Mouse (Mus musculus): ENCODE measurements around the gene Rcc1. TPM values are rescaled to one million over a fixed set of nuclear protein-coding genes. Genes with fewer than 3 reads are reported as not detected.
"Not testable (repeated sequence)": the region's sequence is repeated elsewhere in the genome, so short reads cannot be mapped to it uniquely, and the experiment has no call there.

The Rcc1 gene
- total and polyA plus RNA-seq, 2 experiments from 2014 or later: 18.6 to 20.6 TPM

DNA sequence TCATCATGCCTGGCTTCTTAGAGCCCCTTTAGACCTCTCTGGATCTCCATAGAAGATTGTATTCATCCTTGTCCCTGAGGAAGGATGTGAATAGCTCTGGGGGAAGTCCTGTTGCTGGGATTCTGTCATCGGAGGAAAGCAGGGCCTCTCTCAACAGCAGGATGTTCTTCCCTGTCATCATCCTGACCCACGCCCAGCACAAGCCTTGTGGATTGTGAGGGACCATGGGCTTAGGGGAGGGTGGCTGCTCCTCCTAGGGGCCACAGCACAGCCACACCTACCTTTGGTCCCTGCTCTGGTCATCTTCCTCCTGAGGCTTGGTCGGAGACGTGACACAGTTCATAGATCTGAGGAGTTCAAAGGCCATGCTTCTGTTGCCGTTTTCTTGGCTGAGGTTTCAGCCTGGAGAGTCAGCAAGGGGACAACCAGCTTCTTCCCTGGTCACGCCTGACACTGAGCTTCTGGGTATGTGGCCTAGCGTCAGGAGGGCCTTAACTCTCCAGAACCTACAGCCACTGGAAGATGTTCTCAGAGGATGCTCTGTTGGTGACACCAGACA is 59.6 kb downstream of the Rcc1 start:
- Histone ChIP-seq H3K4me1 (ENCODE audit: control insufficient read depth, insufficient read depth) (no peaks in the 10 kb centered on the region), H3K27ac (ENCODE audit: low read depth) (0 out of 2 replicates have a peak overlapping the region, but pooled peaks have one; percentile 43), H3K27me3 (ENCODE audit: control insufficient read depth, insufficient read depth, low read length) (no peaks in the 10 kb centered on the region), H3K9me3 (replicated peaks; ENCODE audit: control insufficient read depth, low read length) (no peaks in the 10 kb centered on the region), H3K9ac (replicated peaks; ENCODE audit: low read depth, low read length) (no peak overlapping the region), H3K4me2 (ENCODE audit: low read depth, low read length) (no peak overlapping the region), H3K4me3 (ENCODE audit: low read depth, low read length) (no peak overlapping the region), H3K36me3 (replicated peaks; ENCODE audit: control insufficient read depth, insufficient read depth, low read length) (peaks cover 32% of the 10 kb centered on the region)
- TF ChIP-seq CTCF (IDR thresholded peaks at IDR 0.05; ENCODE audit: low read depth) (no peak), EP300 (IDR thresholded peaks at IDR 0.05; ENCODE audit: low read depth) (no peak)
- WGBS: 66% methylated on average over 7 of the region's 7 CpGs
- DNase-seq (ENCODE audit: low spot score): no peak
- ATAC-seq (ENCODE audit: insufficient read depth, low read depth): 0 out of 2 replicates have a peak, but pooled peaks have one; percentile 20

DNA sequence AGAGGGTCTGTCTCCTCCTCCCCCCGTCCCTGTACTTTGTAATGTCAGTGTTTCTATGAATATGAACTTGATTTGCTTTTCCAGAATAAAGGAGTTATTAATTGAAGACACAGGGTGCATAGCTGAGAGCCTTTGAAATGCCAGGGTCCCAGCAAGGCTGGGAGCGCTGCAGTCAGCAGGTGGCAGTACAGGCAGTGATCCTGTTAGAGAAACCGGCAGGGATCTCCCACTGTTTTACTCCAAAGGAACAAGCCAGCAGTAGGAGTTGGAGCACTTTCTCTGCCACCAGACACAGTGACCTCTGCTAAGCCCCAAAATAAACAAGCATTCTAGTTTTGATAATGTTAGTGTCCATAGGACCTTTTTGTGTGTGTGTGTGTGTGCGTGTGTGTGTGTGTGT is 60.4 kb downstream of the Rcc1 start:
- H3K4me1 ChIP-seq (ENCODE audit: control insufficient read depth, insufficient read depth): no peaks in the 10 kb centered on the region
- no peaks in the 10 kb centered on the region for H3K9me3 ChIP-seq (replicated peaks; ENCODE audit: control insufficient read depth, low read length)
- H3K36me3 ChIP-seq (replicated peaks; ENCODE audit: control insufficient read depth, insufficient read depth, low read length): peaks cover 32% of the 10 kb centered on the region
- H3K27ac ChIP-seq (ENCODE audit: low read depth): 0 out of 2 replicates have a peak overlapping the region, but pooled peaks have one; percentile 4
- H3K4me2 ChIP-seq (ENCODE audit: low read depth, low read length): no peak overlapping the region
- H3K9ac ChIP-seq (replicated peaks; ENCODE audit: low read depth, low read length): no peak overlapping the region
- TF ChIP-seq EP300 (IDR thresholded peaks at IDR 0.05; ENCODE audit: low read depth): no peak
- TF ChIP-seq CTCF (IDR thresholded peaks at IDR 0.05; ENCODE audit: low read depth): peak; percentile 72
- 43% methylated on average over 4 of the region's 4 CpGs for WGBS
- DNase-seq (ENCODE audit: low spot score): peak; percentile 61
- ATAC-seq (ENCODE audit: insufficient read depth, low read depth): peak; percentile 75
- H3K27me3 ChIP-seq (ENCODE audit: control insufficient read depth, insufficient read depth, low read length): no peaks in the 10 kb centered on the region
- no peak overlapping the region for H3K4me3 ChIP-seq (ENCODE audit: low read depth, low read length)

DNA sequence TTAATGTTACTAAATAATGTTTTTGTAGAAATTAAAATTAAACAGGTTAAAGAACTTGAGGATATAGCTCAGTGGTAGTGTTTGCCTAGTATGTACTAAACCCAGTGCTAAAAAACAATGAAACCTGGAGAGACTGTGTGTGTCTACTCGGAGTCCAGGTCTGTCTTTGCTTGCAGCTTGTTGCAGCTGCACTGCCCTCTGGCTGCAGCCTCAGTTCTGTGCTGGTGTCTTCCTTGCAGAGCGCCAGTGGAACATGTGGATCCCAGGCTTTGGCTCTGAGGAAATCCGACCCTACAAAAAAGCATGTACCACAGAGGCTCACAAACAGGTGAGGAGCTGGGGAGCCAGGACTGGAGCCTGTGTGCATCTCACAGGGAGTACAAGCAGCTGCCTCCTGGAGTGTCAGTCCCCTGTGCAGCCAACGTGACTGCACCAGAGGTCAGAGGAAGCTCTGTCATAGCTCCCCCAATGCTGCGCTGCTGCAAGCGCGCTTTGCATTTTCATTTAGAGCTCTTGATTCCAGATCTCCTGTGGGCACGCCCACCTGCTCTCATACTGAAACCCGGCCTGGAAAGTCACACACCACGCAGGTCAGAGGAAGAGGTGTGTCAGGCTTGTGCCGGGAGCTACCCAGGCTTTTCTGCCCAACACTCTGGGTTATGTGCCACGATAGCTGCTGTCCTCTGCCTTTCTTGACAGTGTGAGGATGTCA is 61.6 kb downstream of the Rcc1 start:
- WGBS: 83% methylated on average over 12 of the region's 12 CpGs
- no peak overlapping the region for H3K4me2 ChIP-seq (ENCODE audit: low read depth, low read length)
- no peak overlapping the region for H3K4me3 ChIP-seq (ENCODE audit: low read depth, low read length)
- H3K9me3 ChIP-seq (replicated peaks; ENCODE audit: control insufficient read depth, low read length): no peaks in the 10 kb centered on the region
- H3K4me1 ChIP-seq (ENCODE audit: control insufficient read depth, insufficient read depth): no peaks in the 10 kb centered on the region
- TF ChIP-seq CTCF (IDR thresholded peaks at IDR 0.05; ENCODE audit: low read depth) (peak; percentile 36), EP300 (IDR thresholded peaks at IDR 0.05; ENCODE audit: low read depth) (no peak)
- DNase-seq (ENCODE audit: low spot score): no peak
- H3K36me3 ChIP-seq (replicated peaks; ENCODE audit: control insufficient read depth, insufficient read depth, low read length): peaks cover 32% of the 10 kb centered on the region
- H3K27me3 ChIP-seq (ENCODE audit: control insufficient read depth, insufficient read depth, low read length): no peaks in the 10 kb centered on the region
- no peak for ATAC-seq (ENCODE audit: insufficient read depth, low read depth)
- H3K27ac ChIP-seq (ENCODE audit: low read depth): no peak overlapping the region
- no peak overlapping the region for H3K9ac ChIP-seq (replicated peaks; ENCODE audit: low read depth, low read length)

GRCm38 (mm10) chr4:132291056-132291455 is 62.3 kb downstream of the Rcc1 start:
- H3K4me1 ChIP-seq (ENCODE audit: control insufficient read depth, insufficient read depth): no peaks in the 10 kb centered on the region
- DNase-seq (ENCODE audit: low spot score) (no peak), ATAC-seq (ENCODE audit: insufficient read depth, low read depth) (no peak)
- H3K4me2 ChIP-seq (ENCODE audit: low read depth, low read length): no peak overlapping the region
- no peak overlapping the region for H3K4me3 ChIP-seq (ENCODE audit: low read depth, low read length)
- H3K27me3 ChIP-seq (ENCODE audit: control insufficient read depth, insufficient read depth, low read length): no peaks in the 10 kb centered on the region
- H3K9ac ChIP-seq (replicated peaks; ENCODE audit: low read depth, low read length): no peak overlapping the region
- TF ChIP-seq EP300 (IDR thresholded peaks at IDR 0.05; ENCODE audit: low read depth): no peak
- H3K27ac ChIP-seq (ENCODE audit: low read depth): no peak overlapping the region
- peaks cover 32% of the 10 kb centered on the region for H3K36me3 ChIP-seq (replicated peaks; ENCODE audit: control insufficient read depth, insufficient read depth, low read length)
- 96% methylated on average over 4 of the region's 4 CpGs for WGBS
- H3K9me3 ChIP-seq (replicated peaks; ENCODE audit: control insufficient read depth, low read length): no peaks in the 10 kb centered on the region

- not testable (repeated sequence) for H3K9me3 ChIP-seq (replicated peaks; ENCODE audit: control insufficient read depth, low read length); H3K4me2 ChIP-seq (ENCODE audit: low read depth, low read length); H3K27ac ChIP-seq (ENCODE audit: low read depth); ATAC-seq (ENCODE audit: insufficient read depth, low read depth); H3K4me1 ChIP-seq (ENCODE audit: control insufficient read depth, insufficient read depth); DNase-seq (ENCODE audit: low spot score); H3K9ac ChIP-seq (replicated peaks; ENCODE audit: low read depth, low read length); H3K4me3 ChIP-seq (ENCODE audit: low read depth, low read length); H3K27me3 ChIP-seq (ENCODE audit: control insufficient read depth, insufficient read depth, low read length)
- WGBS: 92% methylated on average over 1 of the region's 5 CpGs
- peaks cover 44% of the 10 kb centered on the region for H3K36me3 ChIP-seq (replicated peaks; ENCODE audit: control insufficient read depth, insufficient read depth, low read length)
These were observed 64.6 kb downstream of the Rcc1 start for GRCm38 (mm10) chr4:132288840-132289239.

Other genes starting within 250 kb of the Rcc1 start
- 0.93 and 1.1 TPM in 2 replicates for gene Oprd1, start 209.1 kb downstream of the Rcc1 start, total RNA-seq (2014; rRNA removed; ENCODE audit: low replicate concordance)
- 0.37 and 0.70 TPM in 2 replicates for gene Oprd1, start 209.1 kb downstream of the Rcc1 start, polyA plus RNA-seq (2015; fragmentation: Nextera tagmentation; extraction: Ambion mirVana)
- 28.7 and 43.3 TPM in 2 replicates for gene Ythdf2, start 141.3 kb downstream of the Rcc1 start, total RNA-seq (2014; rRNA removed; ENCODE audit: low replicate concordance)
- gene Ythdf2, start 141.3 kb downstream of the Rcc1 start, polyA plus RNA-seq (2015; fragmentation: Nextera tagmentation; extraction: Ambion mirVana): 48.1 and 52.4 TPM in 2 replicates
- 7.6 and 12.4 TPM in 2 replicates for gene Gmeb1, start 92.0 kb downstream of the Rcc1 start, total RNA-seq (2014; rRNA removed; ENCODE audit: low replicate concordance)
- 16.4 and 17.0 TPM in 2 replicates for gene Gmeb1, start 92.0 kb downstream of the Rcc1 start, polyA plus RNA-seq (2015; fragmentation: Nextera tagmentation; extraction: Ambion mirVana)
- gene Taf12, start 79.2 kb downstream of the Rcc1 start, total RNA-seq (2014; rRNA removed; ENCODE audit: low replicate concordance): 7.5 and 8.4 TPM in 2 replicates
- gene Taf12, start 79.2 kb downstream of the Rcc1 start, polyA plus RNA-seq (2015; fragmentation: Nextera tagmentation; extraction: Ambion mirVana): 30.5 and 34.2 TPM in 2 replicates
- gene Rab42, start 50.2 kb downstream of the Rcc1 start, total RNA-seq (2014; rRNA removed; ENCODE audit: low replicate concordance): 1.2 TPM in 1 of 2 replicates, not detected in the other
- 2.9 and 3.9 TPM in 2 replicates for gene Rab42, start 50.2 kb downstream of the Rcc1 start, polyA plus RNA-seq (2015; fragmentation: Nextera tagmentation; extraction: Ambion mirVana)
- 51.3 and 69.0 TPM in 2 replicates for gene Trnau1ap, start 24.1 kb downstream of the Rcc1 start, total RNA-seq (2014; rRNA removed; ENCODE audit: low replicate concordance)
- gene Trnau1ap, start 24.1 kb downstream of the Rcc1 start, polyA plus RNA-seq (2015; fragmentation: Nextera tagmentation; extraction: Ambion mirVana): 63.2 and 65.1 TPM in 2 replicates
- gene Phactr4, start 68.9 kb upstream of the Rcc1 start, total RNA-seq (2014; rRNA removed; ENCODE audit: low replicate concordance): 4.4 and 9.5 TPM in 2 replicates
- 9.3 and 10.0 TPM in 2 replicates for gene Phactr4, start 68.9 kb upstream of the Rcc1 start, polyA plus RNA-seq (2015; fragmentation: Nextera tagmentation; extraction: Ambion mirVana)
- 6.6 TPM in 2 replicates for gene Med18, start 110.3 kb upstream of the Rcc1 start, total RNA-seq (2014; rRNA removed; ENCODE audit: low replicate concordance)
- 10.2 TPM in 2 replicates for gene Med18, start 110.3 kb upstream of the Rcc1 start, polyA plus RNA-seq (2015; fragmentation: Nextera tagmentation; extraction: Ambion mirVana)
- 6.2 and 8.9 TPM in 2 replicates for gene Sesn2, start 156.9 kb upstream of the Rcc1 start, total RNA-seq (2014; rRNA removed; ENCODE audit: low replicate concordance)
- 5.0 and 5.2 TPM in 2 replicates for gene Sesn2, start 156.9 kb upstream of the Rcc1 start, polyA plus RNA-seq (2015; fragmentation: Nextera tagmentation; extraction: Ambion mirVana)
- 340 and 524 TPM in 2 replicates for gene Atpif1, start 180.1 kb upstream of the Rcc1 start, total RNA-seq (2014; rRNA removed; ENCODE audit: low replicate concordance)
- gene Atpif1, start 180.1 kb upstream of the Rcc1 start, polyA plus RNA-seq (2015; fragmentation: Nextera tagmentation; extraction: Ambion mirVana): 2,178 and 2,289 TPM in 2 replicates
- 64.0 and 104 TPM in 2 replicates for gene Dnajc8, start 181.9 kb upstream of the Rcc1 start, total RNA-seq (2014; rRNA removed; ENCODE audit: low replicate concordance)
- gene Dnajc8, start 181.9 kb upstream of the Rcc1 start, polyA plus RNA-seq (2015; fragmentation: Nextera tagmentation; extraction: Ambion mirVana): 94.1 and 96.2 TPM in 2 replicates
- 0.08 and 1.5 TPM in 2 replicates for gene Ptafr, start 210.5 kb upstream of the Rcc1 start, total RNA-seq (2014; rRNA removed; ENCODE audit: low replicate concordance)
- 0.61 and 0.71 TPM in 2 replicates for gene Ptafr, start 210.5 kb upstream of the Rcc1 start, polyA plus RNA-seq (2015; fragmentation: Nextera tagmentation; extraction: Ambion mirVana)

Data from heart, postnatal 0 days (tissue).